Mouse (Mus musculus): ENCODE measurements around the gene Lrrc59.
"Not testable (repeated sequence)": the region's sequence is repeated elsewhere in the genome, so short reads cannot be mapped to it uniquely, and the experiment has no call there.

Lrrc59 gene

DNA sequence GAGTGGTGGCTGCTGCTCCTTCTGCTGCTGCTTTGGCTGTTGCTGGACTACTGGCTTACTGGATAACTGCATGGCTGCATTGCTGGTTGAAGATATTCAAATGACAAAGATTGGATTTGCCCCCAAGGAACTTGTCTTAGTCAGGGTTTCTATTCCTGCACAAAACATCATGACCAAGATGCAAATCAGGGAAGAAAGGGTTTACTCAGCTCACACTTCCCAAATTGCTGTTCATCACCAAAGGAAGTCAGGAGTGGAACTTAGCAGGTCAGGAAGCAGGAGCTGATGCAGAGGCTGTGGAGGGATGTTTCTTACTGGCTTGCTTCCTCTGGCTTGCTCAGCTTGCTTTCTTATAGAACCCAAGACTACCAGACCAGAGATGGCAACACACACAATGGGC is 62.9 kb downstream of the Lrrc59 start:
- not testable (repeated sequence) for DNase-seq (ENCODE audit: low read depth in 2 of 2, low spot score in 2 of 2)
